Mouse (Mus musculus) CD4-positive, CD25-positive, alpha-beta regulatory T cell, adult 2 months (primary cell): Measurements from ENCODE around the gene Cdc25b.

Experiments used
- DNase-seq: peaks from one replicate; pipeline ENCODE4 v3.0.0-alpha.2; 2012; ENCODE audit warnings: low read depth, low spot score

The Cdc25b gene

DNA sequence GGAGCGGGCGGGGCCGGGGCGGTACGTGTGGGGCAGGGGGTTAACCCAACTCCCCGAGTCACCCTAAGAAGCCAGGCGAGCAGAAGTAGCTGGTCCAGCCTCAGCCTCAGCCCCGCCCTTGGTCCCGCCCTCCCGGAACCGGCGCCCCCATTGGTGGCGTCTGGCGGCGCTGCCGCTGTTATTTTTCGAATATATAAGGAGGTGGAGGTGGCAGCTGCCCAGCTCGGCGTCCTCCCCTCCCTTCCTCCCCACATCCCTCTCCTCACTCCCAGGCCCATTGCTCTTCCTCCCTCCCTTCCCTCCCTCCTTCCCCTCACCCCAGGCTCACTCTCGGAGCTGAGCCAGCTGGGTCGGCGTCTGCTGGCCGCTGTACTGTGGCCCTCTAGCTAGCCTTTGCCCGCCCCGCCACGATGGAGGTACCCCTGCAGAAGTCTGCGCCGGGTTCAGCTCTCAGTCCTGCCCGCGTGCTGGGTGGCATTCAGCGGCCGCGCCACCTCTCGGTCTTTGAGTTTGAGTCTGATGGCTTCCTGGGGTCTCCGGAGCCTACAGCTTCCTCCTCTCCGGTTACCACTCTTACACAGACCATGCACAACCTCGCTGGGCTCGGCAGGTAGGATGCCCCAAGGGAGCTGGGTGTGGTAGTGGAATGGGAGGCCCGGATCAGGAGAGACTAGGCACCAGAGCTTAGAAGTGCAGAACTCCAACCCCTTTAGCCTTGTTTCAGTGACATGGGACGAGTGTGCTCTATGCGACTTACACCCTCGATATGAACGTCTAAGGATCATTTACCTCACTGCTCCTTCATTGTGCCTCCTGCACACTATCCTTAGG is at the start of gene Cdc25b, which contains the start of gene Spef1:
Cdc25b (plus strand) TSS at position 179 of the 831 bp plus-strand sequence.
Spef1 (minus strand) TSS at position 512 of the 831 bp plus-strand sequence.
- DNase-seq, result peak; percentile 90

DNA sequence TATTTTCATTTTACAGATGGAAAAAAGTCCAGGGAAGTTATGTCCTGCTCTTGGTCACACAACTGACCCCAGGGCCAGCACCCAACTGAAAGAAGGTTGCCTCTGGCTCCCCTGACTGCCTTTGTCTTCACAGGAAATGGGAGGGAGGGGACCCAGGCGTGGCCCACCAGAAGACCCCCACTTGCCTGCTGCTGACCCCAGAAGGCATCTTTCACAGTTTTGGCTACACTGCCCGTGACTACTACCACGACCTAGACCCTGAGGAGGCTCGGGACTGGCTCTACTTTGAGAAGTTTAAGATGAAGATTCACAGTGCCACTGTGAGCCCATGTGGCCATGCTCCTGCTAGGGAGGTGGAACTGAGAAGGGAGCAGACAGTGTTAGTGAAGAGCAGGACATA is 48.5 kb upstream of the Cdc25b start:
- DNase-seq, result no peak

DNA sequence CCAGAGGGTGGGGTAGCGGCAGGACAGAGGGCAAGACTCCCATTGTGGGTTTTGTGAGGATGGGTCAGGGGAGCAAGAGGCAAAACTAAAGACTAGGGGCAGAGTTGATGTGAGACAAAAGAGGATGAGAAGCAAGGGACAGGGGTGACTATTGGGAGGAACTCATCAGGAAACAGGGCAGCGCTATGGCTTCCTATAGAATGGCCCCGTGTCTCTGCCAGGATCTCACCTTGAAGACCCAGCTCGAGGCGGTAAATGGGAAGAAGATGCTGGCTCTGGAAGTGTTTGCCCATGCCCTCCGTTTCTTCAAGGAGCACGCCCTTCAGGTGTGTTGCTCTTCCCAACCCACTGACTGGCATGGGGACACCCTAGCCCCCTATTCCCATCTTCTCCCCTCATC is 48.0 kb upstream of the Cdc25b start:
- no peak for DNase-seq

DNA sequence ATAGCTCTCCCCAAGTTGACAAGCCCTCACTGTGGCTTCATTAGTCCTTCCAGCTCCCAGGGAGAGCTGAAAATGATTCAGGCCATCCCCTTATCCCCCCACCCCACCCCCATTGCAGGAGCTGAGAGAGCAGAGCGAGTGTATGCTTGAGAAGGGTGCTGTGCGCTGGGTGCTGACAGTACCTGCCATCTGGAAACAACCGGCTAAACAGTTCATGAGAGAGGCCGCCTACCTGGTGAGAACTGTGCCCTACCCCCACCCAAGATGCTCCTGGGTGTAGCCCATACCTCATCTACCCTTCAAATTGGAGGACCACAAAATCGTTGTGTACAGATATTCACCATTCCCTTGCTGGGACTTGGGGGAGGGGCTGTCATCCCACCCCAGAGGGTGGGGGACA is 47.5 kb upstream of the Cdc25b start:
- no peak for DNase-seq

DNA sequence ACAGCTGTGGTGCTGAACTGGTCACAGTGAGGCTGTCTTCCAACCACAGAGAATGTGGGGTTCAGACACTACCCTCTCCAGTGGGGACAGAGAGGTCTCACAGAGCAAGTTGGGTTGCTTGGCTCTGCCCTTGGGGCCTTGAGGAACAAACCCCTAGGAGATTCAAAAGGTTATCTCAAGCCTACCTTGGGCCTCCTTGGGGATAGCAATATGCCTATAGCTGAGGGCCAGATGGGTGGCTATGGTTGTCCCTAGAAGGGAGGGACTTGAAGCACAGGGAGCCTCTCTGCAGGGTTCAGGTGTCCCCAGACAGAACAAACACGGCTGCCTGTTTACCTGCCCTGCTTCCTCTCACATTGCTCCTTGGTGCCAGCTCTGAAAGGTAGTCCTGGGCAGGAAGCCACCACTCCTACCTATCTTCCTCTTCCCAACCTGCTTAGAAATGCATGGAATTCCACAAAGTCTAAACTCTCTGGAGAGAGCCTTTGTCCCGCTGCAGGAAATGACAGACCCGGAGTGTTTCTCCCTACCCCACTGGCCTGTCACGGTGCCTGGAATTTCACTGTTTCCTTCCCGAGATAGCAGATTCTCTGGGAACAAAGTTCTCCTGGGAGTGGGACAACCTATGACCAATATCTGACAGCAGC is 46.7 kb upstream of the Cdc25b start:
- no peak for DNase-seq

DNA sequence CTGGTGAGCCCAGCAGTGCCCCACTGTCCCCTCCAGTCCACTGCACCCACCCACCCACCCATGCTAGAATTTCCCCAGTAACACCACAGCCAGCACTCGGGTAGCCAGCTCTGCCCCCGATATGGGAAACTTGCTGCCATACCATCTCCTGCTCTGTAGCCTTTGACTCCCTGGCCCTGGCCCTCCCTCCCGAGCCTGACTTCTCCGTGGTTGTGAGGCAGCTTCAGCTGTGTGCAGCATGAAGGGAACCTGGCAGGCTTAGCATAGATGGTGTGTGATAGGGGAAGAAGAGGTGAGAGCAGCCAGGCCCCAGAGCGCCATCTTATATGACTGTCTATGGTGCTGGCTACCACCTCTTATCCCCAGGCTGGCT is 46.2 kb upstream of the Cdc25b start:
- DNase-seq, result no peak

DNA sequence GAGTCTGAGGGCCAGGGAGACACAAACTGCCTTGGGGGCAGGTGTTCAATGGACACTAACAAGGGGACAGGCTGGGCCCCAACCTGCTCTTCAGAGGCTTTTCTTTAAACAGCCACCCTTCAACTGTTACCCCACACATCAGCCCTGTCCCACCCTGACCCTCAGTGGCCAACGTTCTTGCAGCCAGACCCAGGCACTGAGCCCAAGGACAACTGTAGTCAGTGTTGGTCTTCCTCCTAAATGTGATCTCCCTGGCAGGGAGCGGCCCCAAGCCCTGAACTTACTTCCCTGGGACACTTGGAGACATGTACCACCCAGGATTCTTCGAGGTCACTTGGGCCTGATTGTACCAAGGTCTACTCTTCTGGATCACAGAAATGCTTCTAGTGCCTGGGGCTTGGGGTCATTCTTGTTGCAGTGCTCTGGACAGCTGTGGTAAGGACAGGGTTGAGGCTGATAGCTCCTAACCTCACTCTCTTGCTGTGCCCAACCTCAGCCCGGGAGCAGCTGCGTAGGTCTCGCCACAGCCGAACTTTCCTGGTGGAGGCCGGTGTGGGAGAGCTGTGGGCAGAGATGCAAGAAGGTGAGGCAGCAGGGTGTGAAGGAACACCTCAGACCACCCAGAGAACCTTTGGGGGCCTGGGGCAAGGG is 45.3 kb upstream of the Cdc25b start:
- no peak for DNase-seq

DNA sequence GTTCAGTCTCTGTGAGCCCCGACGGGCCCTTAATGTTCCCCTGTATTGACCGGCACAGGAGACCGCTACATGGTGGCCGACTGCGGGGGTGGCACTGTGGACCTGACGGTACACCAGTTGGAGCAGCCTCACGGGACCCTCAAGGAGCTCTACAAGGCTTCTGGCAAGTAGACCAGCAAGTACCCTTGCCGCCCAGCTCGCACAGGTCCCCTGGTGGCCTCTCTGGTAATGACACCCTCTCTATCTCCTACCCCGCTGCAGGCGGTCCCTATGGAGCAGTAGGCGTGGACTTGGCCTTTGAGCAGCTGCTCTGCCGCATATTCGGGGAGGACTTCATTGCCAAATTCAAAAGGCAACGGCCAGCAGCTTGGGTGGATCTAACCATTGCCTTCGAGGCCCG is 44.2 kb upstream of the Cdc25b start:
- DNase-seq, result peak; percentile 67

DNA sequence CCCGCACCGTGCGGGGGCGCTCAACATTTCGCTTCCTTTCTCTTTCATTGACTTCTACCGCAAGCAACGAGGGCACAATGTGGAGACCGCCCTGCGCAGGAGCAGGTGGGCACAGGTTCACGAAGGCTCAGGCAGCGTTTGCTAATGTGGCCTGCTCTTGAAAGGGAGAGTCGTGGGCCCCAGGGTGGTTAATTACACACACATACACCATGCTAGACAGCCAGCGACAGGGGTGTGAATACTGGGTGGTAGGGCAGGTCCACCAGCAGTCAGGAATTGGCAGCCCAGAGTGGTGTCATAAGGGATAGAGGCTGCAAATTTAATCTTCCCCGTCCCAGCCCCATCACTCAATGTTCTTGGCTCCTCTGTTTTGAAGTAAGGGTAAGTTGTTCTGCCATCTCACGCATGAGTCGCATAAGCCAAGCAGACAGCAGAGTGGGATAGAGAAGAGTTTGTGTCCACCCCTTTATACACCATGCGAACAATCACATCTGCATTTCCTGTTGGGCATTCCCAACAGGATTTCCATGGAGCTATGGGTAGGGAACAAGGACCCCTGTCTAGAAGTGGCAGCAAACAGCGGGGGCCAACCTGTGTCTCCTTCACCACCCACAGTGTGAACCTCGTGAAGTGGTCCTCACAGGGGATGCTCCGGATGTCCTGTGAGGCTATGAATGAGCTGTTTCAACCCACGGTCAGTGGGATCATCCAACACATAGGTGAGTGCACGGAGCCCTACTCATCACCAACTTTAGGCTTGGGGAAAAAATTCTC is 43.6 kb upstream of the Cdc25b start:
- DNase-seq, result no peak

DNA sequence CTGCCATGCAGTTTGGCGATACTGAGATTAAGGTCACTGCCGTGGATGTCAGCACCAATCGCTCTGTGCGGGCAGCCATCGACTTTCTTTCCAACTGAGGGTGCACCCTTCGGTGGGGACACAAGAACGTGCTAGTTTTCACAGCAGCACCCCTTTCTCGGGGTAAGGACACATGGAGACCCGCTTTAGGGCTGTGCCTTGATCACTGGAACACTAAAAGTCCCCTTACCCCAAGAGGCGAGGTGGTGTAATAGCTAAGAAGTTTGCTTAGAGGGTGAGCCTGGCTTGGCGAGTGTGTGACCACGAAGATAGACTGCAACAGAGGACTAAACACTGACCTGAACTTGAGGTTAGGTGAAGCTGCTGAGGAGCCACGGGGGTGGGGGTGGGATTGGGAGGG is 41.6 kb upstream of the Cdc25b start:
- no peak for DNase-seq

DNA sequence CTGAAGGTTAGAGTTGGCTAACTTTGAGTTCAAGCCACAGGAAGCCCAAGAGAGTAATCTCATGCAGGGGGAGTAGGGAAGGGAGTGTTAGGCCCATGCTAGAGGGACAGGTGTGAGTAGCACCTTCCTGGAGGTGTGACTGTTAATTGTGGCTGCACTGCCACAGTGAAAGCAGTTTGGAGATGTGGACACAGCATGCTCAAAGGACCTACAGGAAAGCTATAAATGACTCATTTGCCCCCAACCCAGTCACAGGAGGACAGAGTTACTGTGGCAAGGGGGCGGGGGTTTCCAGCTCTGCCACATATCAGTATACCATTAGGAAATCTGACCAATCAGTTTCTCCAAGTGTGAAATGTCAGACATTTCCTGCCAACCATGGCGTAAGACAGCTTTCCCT is 41.2 kb upstream of the Cdc25b start:
- no peak for DNase-seq

DNA sequence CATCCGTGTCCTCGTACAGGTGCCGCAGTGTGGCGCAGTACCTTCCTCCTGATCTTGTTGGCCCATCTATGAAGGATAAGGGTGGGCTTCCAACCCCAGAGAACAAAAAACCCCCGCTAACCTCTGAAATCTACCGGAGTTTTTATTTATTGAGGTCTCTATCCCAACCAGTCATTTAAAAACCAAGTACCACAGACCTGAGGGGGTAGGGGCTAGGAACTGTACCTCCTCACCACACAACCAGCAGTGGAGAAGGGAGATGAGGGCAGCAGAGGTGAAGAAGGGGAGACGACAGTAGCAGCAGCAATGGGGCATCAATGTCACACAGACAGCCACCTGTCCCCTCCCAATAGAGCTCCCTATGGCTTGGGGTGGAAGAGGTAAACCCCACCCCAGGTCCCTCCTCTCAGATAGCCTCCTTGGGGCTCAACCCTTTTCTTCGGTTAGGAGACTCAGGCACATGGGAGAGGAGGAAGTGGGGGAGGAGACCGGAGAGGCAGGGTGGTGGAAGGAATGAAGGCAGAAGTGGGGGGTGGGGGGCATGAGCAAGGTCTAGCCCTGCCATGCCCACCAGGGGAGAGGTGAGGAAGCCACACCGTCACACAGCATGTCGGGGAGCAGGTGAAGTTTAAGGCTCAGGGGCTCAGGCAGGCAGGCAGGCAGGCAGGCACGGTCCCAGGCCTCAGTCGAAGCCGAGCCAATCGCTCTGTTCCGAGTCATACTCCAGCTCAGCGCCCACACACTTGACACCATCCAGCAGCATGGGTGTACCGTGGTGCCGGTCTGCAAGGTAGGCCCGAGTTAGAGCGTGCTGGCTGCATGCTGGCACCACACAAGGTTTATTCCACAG is 40.3 kb upstream of the Cdc25b start:
- DNase-seq, result no peak

DNA sequence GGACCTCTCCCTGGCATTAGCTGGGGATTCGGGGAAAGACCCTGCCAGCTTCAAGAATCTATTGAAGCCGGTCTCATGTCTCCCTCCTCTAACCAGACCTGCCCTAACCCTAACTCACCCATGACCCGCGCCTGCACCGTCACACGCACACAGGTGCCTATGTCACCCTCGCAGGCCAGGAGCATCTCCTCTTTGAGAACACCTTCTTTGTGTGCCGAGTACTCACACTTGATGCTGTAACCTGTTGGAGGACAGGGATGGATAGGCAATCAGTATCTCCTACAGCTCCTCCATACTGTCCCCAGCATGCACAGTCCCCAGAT is 39.7 kb upstream of the Cdc25b start:
- no peak for DNase-seq

DNA sequence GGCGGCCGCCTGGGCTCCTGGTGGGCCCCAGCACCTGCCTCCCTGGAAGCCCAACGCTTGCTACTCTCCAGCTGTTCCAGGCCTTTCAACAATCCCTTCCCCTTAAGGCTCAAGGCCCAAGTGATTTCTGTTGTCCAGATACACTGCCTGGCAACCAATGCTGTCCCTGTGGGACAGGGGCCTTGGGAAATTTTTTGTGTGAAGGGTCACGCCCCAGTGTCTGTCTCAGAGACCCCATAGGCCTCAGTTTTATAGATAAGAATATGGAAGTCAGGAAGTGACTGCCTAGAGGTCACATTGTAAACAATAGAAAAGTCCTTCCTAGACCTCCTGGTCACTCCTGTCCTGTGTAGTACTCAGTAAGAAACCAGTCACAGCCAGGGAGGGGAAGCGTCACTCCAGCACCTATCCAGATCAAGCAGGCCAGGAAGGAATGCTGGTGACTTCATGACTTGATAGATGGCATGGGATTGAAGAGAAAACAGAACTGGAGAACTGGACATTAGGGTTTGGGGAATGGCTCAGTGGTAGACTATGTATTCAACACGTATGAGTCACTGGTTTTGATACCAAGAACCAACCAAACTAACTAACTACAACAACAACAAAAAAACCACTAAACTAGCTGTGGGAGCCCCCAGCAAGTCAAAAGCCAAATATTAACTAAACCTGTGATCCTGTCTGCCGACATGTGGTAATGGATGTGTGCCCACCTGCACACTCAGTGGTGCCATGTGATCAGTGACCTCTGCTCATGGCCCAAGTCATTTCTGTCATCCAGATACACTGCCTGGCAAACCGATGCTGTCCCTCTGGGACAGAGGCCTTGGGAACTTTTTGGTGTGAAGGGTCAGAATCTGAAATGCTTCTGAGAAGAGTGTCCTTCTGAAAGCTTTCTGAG is 38.1 kb upstream of the Cdc25b start:
- DNase-seq, result no peak

DNA sequence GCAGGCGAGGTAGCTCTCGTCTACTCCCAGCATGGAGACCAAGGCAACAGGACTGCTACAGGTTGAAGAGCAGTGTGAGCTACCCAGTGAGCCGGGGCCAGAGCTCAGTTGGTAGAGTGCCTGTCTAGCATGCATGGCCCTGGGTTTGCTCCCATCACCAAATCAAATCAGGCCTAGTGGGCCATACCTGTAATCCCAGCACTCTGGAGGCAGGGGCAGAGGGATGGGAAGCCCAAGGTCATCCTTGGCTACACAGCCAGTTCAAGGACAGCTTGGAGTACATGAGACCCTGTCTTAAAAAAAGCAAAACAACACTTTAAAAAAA is 37.5 kb upstream of the Cdc25b start:
- no peak for DNase-seq

DNA sequence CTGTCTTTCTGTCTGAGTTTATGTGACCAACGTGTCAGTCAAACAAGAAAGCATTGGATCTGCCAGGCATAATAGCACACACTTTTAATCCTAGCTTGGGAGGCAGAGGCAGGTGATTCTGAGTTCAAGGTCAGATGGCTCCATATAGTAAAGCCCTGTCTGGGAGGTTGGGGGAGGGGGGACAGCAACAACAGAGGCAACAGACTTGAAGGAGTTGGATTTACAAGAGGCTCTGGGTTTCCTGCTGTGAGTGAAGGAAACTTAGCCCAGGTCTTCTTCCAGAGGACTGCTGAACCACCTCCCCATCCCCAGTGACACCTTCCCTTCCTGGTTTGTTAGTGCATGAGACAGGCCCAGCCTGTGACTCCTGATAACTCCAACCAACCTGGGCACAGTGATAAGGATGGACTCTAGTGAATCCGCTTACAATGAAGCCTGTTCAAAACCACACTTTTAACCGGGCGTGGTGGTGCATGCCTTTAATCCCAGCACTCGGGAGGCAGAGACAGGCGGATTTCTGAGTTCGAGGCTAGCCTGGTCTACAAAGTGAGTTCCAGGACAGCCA is 34.5 kb upstream of the Cdc25b start:
- no peak for DNase-seq

DNA sequence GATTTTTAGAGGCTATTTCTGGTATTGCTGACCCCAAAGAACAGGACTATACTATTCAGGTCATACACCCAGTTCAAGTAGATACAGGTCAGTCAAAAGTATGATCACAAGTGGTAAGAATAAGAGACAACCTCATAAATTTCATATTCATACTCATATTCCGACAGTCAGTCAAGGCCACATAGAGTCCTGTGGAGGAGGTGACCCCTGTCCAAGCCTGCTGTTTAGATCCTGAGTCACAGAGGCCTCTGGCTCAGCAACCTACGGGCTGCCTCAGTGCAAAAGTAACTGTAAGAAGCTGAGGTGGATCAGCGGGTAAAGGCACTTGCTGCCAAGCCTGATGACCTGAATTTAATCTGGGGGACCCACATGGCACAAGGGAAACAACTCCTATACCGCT is 32.7 kb upstream of the Cdc25b start:
- DNase-seq, result no peak

DNA sequence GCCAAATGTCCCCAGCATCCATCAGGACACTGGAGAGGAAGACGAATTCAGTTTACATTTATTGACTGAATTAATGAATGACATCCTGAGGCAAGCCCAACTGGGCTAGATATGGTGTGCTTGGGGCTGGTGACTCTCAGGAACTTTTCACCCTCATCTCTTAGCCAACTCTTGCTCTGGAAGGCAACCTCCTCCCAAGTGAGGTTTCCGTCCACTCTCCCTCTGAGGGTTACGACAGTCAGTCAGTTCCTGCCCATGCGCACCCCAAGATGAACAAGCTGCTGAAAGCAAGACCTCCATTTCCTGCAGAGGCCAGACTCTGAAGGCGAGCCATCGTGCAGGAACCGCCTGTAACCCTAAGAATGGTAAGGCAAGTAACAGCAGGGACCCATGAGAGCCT is 29.8 kb upstream of the Cdc25b start:
- DNase-seq, result no peak

DNA sequence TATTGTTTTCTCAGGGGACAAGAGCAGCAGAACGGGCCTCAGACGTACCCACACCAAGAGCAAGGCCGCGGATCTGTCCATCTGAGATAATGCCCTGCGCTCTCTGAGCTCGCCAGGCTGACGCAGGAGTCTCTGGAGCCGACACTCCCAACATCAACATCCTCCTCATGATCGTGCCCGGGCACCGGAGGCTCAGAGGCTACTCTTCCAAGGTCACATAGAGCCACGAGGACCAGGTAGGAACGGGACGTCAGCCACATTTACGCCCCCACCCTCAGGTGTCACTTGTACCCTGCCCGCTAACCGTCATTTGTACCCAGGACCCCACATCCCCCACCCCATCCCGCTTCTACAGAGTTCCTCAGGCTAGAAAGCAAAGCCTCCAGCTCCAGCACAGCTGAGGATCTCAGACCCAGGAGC is 27.2 kb upstream of the Cdc25b start:
- peak; percentile 54 for DNase-seq
